Mouse (Mus musculus) liver, postnatal 0 days (tissue): Measurements from ENCODE around the gene Tmem123. TPM values are rescaled to one million over a fixed set of nuclear protein-coding genes. Genes with fewer than 3 reads are reported as not detected.

Experiments
- ATAC-seq: fragments of 200-750 bp; cut with Nextera tagmentation; 2 replicates; pipeline ENCODE4 v1.8.0; 2017; ENCODE audit warnings: mild to moderate bottlenecking, moderate library complexity
- DNase-seq: peaks from one replicate; pipeline ENCODE4 v3.0.0-alpha.2; 2016
- H3K27ac ChIP-seq: fragments of 300-500 bp; sonication (generic); 2 replicates; pipeline ENCODE4 v1.5.1; 2014; ENCODE audit warnings: antibody characterized with exemption, moderate library complexity, mild to moderate bottlenecking, low read depth
- H3K27me3 ChIP-seq: fragments of 300-500 bp; sonication (generic); 2 replicates; pipeline ENCODE4 v1.6.1; 2014; ENCODE audit warnings: low read length, control low read depth, mixed read lengths; ENCODE audit not compliant: insufficient read depth
- H3K36me3 ChIP-seq: fragments of 300-500 bp; sonication (generic); replicated peaks from 2 replicates; pipeline ENCODE4 v1.6.1; 2014; ENCODE audit warnings: mild to moderate bottlenecking, control low read depth, low read length, moderate library complexity, mixed read lengths; ENCODE audit not compliant: insufficient read depth
- H3K4me1 ChIP-seq: fragments of 300-500 bp; sonication (generic); 2 replicates; pipeline ENCODE4 v1.6.1; 2014; ENCODE audit warnings: antibody characterized with exemption, mild to moderate bottlenecking, control low read depth; ENCODE audit not compliant: insufficient read depth
- H3K4me2 ChIP-seq: fragments of 300-500 bp; sonication (generic); 2 replicates; pipeline ENCODE4 v1.6.1; 2014; ENCODE audit warnings: low read depth, mild to moderate bottlenecking, low read length, moderate library complexity, mixed read lengths
- H3K4me3 ChIP-seq: fragments of 300-500 bp; sonication (generic); 2 replicates; pipeline ENCODE4 v1.5.1; 2014; ENCODE audit warnings: low read depth, low read length
- H3K9ac ChIP-seq: fragments of 300-500 bp; sonication (generic); replicated peaks from 2 replicates; pipeline ENCODE4 v1.6.1; 2014; ENCODE audit warnings: mild to moderate bottlenecking, moderate library complexity
- H3K9me3 ChIP-seq: fragments of 300-500 bp; sonication (generic); 2 replicates; pipeline ENCODE4 v1.6.1; 2016; ENCODE audit warnings: mild to moderate bottlenecking, control low read depth, low read length, mixed read lengths
- CTCF ChIP-seq: sonication (generic); IDR thresholded peaks from 2 replicates; pipeline ENCODE4 v1.5.1; 2016; ENCODE audit warnings: antibody characterized with exemption, low read depth
- EP300 ChIP-seq: IDR thresholded peaks from 2 replicates; pipeline ENCODE4 v1.6.1; 2016; ENCODE audit warnings: antibody characterized with exemption, low read depth, mild to moderate bottlenecking
- WGBS: fragments of 180-500 bp; shearing (Covaris S2); extraction: QIAGEN DNeasy Blood & Tissue Kit; methylation state at CpG from one replicate; pipeline ENCODE4 v1.1.7; 2014; ENCODE audit not compliant: insufficient replicate concordance; 5-methylcytosine and 5-hydroxymethylcytosine counted together
- polyA plus RNA-seq: library from polyadenylated mRNA; unstranded; fragments of >200 nt; fragmentation: Nextera tagmentation; extraction: Ambion mirVana; gene quantifications from 2 replicates; pipeline ENCODE4 v1.2.1, GENCODE M21; 2015

Tmem123 gene
- polyA plus RNA-seq, 1 experiment from 2014 or later, result 29.2 TPM

GRCm38 (mm10) chr9:7796129-7796864 is 32.5 kb downstream of the Tmem123 start:
- no peak for DNase-seq
- peaks cover 21% of the 10 kb centered on the region for H3K36me3 ChIP-seq
- H3K9me3 ChIP-seq, result no peaks in the 10 kb centered on the region
- no peak overlapping the region for H3K4me3 ChIP-seq
- H3K9ac ChIP-seq, result no peak overlapping the region
- TF ChIP-seq CTCF (no peak), EP300 (no peak)
- no peaks in the 10 kb centered on the region for H3K27me3 ChIP-seq
- ATAC-seq, result no peak
- no peaks in the 10 kb centered on the region for H3K4me1 ChIP-seq
- H3K27ac ChIP-seq, result no peak overlapping the region
- H3K4me2 ChIP-seq, result no peak overlapping the region
- WGBS, result 72% methylated on average over 6 of the region's 6 CpGs

- WGBS, result 78% methylated on average over 2 of the region's 2 CpGs
- Histone ChIP-seq H3K4me1 (no peaks in the 10 kb centered on the region), H3K9ac (no peak overlapping the region), H3K9me3 (no peaks in the 10 kb centered on the region), H3K27me3 (no peaks in the 10 kb centered on the region), H3K36me3 (peaks cover 12% of the 10 kb centered on the region), H3K4me3 (no peak overlapping the region), H3K4me2 (no peak overlapping the region), H3K27ac (no peak overlapping the region)
- ATAC-seq (no peak), DNase-seq (no peak)
- no peak for TF ChIP-seq EP300
- TF ChIP-seq CTCF, result no peak
Observed at GRCm38 (mm10) chr9:7797542-7797941, 33.7 kb downstream of the Tmem123 start.

GRCm38 (mm10) chr9:7798555-7798954 is 34.7 kb downstream of the Tmem123 start:
- Histone ChIP-seq H3K27me3 (no peaks in the 10 kb centered on the region), H3K27ac (no peak overlapping the region), H3K36me3 (peaks cover 2% of the 10 kb centered on the region), H3K4me3 (no peak overlapping the region), H3K4me2 (no peak overlapping the region), H3K9me3 (no peaks in the 10 kb centered on the region), H3K9ac (no peak overlapping the region), H3K4me1 (no peaks in the 10 kb centered on the region)
- ATAC-seq (0 out of 2 replicates have a peak, but pooled peaks have one; percentile 21), DNase-seq (no peak)
- WGBS, result 78% methylated on average over 3 of the region's 3 CpGs
- TF ChIP-seq CTCF (no peak), EP300 (no peak)

GRCm38 (mm10) chr9:7805101-7805506 is 41.3 kb downstream of the Tmem123 start:
- ATAC-seq, result no peak

GRCm38 (mm10) chr9:7822758-7823157 is 58.9 kb downstream of the Tmem123 start:
- H3K4me2 ChIP-seq, result no peak overlapping the region
- peaks cover 4% of the 10 kb centered on the region for H3K4me1 ChIP-seq
- H3K9ac ChIP-seq, result no peak overlapping the region
- TF ChIP-seq EP300 (no peak), CTCF (peak; percentile 42)
- no peak overlapping the region for H3K4me3 ChIP-seq
- H3K27me3 ChIP-seq, result no peaks in the 10 kb centered on the region
- no peak overlapping the region for H3K27ac ChIP-seq
- WGBS, result 61% methylated on average over 3 of the region's 3 CpGs
- H3K9me3 ChIP-seq, result no peaks in the 10 kb centered on the region
- DNase-seq (no peak), ATAC-seq (no peak)
- H3K36me3 ChIP-seq, result peaks cover 40% of the 10 kb centered on the region

More at GRCm38 (mm10) chr9:7805101-7805506, 41.3 kb downstream of the Tmem123 start:
- Histone ChIP-seq H3K9me3 (no peaks in the 10 kb centered on the region), H3K9ac (no peak overlapping the region), H3K36me3 (no peaks in the 10 kb centered on the region), H3K27ac (no peak overlapping the region), H3K4me2 (no peak overlapping the region), H3K4me3 (no peak overlapping the region), H3K27me3 (no peaks in the 10 kb centered on the region), H3K4me1 (no peaks in the 10 kb centered on the region)
- 74% methylated on average over 3 of the region's 5 CpGs for WGBS
- TF ChIP-seq CTCF (no peak), EP300 (no peak)
- no peak for DNase-seq

- H3K4me1 ChIP-seq, result peaks cover 14% of the 10 kb centered on the region
- TF ChIP-seq CTCF, result no peak
- TF ChIP-seq EP300, result no peak
- H3K27ac ChIP-seq, result no peak overlapping the region
- ATAC-seq (peak; percentile 26; the same call in 1 of the 2 replicates), DNase-seq (no peak)
- H3K9me3 ChIP-seq, result no peaks in the 10 kb centered on the region
- H3K36me3 ChIP-seq, result peaks cover 22% of the 10 kb centered on the region
- no peak overlapping the region for H3K4me3 ChIP-seq
- H3K27me3 ChIP-seq, result no peaks in the 10 kb centered on the region
- no peak overlapping the region for H3K4me2 ChIP-seq
- H3K9ac ChIP-seq, result no peak overlapping the region
- WGBS, result 72% methylated on average over 5 of the region's 5 CpGs
Observed at GRCm38 (mm10) chr9:7824916-7825315, 61.1 kb downstream of the Tmem123 start.
